Mouse (Mus musculus) ES-Bruce4 (cell line): Measurements from ENCODE around the gene Lims1. TPM values are rescaled to one million over a fixed set of nuclear protein-coding genes. Genes with fewer than 3 reads are reported as not detected.

ENCODE experiments used
- H3K27ac ChIP-seq: 2 replicates; pipeline ENCODE4 v1.5.1; 2012; ENCODE audit warnings: low read length, inconsistent platforms; ENCODE audit not compliant: insufficient read depth
- H3K27me3 ChIP-seq: 2 replicates; pipeline ENCODE4 v1.6.1; 2012; ENCODE audit warnings: mild to moderate bottlenecking, low read length, inconsistent platforms; ENCODE audit not compliant: control insufficient read depth, poor library complexity, insufficient read depth, severe bottlenecking
- H3K36me3 ChIP-seq: 2 replicates; pipeline ENCODE4 v1.6.1; 2012; ENCODE audit warnings: inconsistent platforms, mild to moderate bottlenecking, low read length, moderate library complexity; ENCODE audit not compliant: control insufficient read depth, poor library complexity, insufficient read depth, severe bottlenecking
- H3K4me1 ChIP-seq: one replicate; pipeline ENCODE4 v1.8.1; 2011; ENCODE audit warnings: low read length; ENCODE audit not compliant: control insufficient read depth, insufficient read depth
- H3K4me3 ChIP-seq: 2 replicates; pipeline ENCODE4 v1.5.1; 2011; ENCODE audit warnings: low read depth, mild to moderate bottlenecking, low read length
- H3K9ac ChIP-seq: 2 replicates; pipeline ENCODE4 v1.6.1; 2012; ENCODE audit warnings: low read depth, mild to moderate bottlenecking, inconsistent platforms; ENCODE audit not compliant: poor library complexity, severe bottlenecking
- H3K9me3 ChIP-seq: replicated peaks from 2 replicates; pipeline ENCODE4 v1.6.1; 2012; ENCODE audit warnings: mild to moderate bottlenecking, low read length, inconsistent platforms; ENCODE audit not compliant: control insufficient read depth, poor library complexity, insufficient read depth, severe bottlenecking
- CTCF ChIP-seq: IDR thresholded peaks from one replicate; pipeline ENCODE4 v1.8.1; 2011; ENCODE audit warnings: low read depth, low read length
- EP300 ChIP-seq: IDR thresholded peaks from 2 replicates; pipeline ENCODE4 v1.6.1; 2011; ENCODE audit warnings: low read depth, low read length; ENCODE audit not compliant: insufficient read depth
- POLR2A ChIP-seq: IDR thresholded peaks from one replicate; pipeline ENCODE4 v1.8.1; 2011; ENCODE audit warnings: low read length; ENCODE audit not compliant: insufficient read depth
- polyA plus RNA-seq: library from polyadenylated mRNA; stranded (reverse); fragments of >200 nt; gene quantifications from 2 replicates; pipeline ENCODE4 v1.2.4, GENCODE M21; 2011; ENCODE audit warnings: low read depth; ENCODE audit not compliant: missing spikeins, insufficient read depth, insufficient read length

Gene Lims1
- polyA plus RNA-seq, 1 experiment, result 58.2 TPM

- Histone ChIP-seq H3K27me3 (no peaks in the 10 kb centered on the region), H3K9ac (no peak overlapping the region), H3K36me3 (peaks cover 2% of the 10 kb centered on the region; the same call in 1 of the 2 replicates), H3K27ac (no peak overlapping the region), H3K4me1 (no peaks in the 10 kb centered on the region), H3K9me3 (no peaks in the 10 kb centered on the region), H3K4me3 (no peak overlapping the region)
- TF ChIP-seq EP300, result no peak
- TF ChIP-seq POLR2A, result no peak
- TF ChIP-seq CTCF, result no peak
Measured at GRCm38 (mm10) chr10:58398941-58399340, 75.7 kb downstream of the Lims1 start.

DNA sequence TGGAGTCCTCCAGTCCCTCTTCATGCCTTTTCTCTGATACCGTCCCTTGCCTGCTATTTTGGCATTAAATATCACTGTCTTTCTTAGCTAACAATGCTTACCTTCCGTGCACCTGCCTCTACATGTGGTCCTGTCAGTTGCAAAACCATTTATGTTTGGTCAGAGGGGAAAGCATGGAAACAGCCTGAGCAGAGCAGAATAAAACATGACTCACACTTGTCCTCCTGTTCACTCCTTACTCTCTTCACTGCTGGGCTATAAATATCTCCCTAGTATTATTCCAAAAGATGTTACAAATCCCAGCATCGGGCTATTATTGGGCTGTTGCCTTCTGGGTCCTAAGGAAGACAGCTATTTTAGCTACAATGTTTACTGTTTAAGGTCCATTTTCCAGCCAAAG lies 78.6 kb downstream of the Lims1 start:
- TF ChIP-seq POLR2A (no peak), EP300 (no peak), CTCF (no peak)
- no peak overlapping the region for H3K27ac ChIP-seq
- peaks cover 2% of the 10 kb centered on the region; the same call in 1 of the 2 replicates for H3K36me3 ChIP-seq
- H3K9me3 ChIP-seq, result no peaks in the 10 kb centered on the region
- H3K4me3 ChIP-seq, result no peak overlapping the region
- H3K27me3 ChIP-seq, result no peaks in the 10 kb centered on the region
- no peak overlapping the region for H3K9ac ChIP-seq
- H3K4me1 ChIP-seq, result no peaks in the 10 kb centered on the region

- H3K4me1 ChIP-seq, result no peaks in the 10 kb centered on the region
- H3K27ac ChIP-seq, result no peak overlapping the region
- no peaks in the 10 kb centered on the region for H3K27me3 ChIP-seq
- no peak overlapping the region for H3K9ac ChIP-seq
- H3K9me3 ChIP-seq, result no peaks in the 10 kb centered on the region
- no peak overlapping the region for H3K4me3 ChIP-seq
- TF ChIP-seq CTCF (no peak), EP300 (no peak), POLR2A (no peak)
- H3K36me3 ChIP-seq, result peaks cover 3% of the 10 kb centered on the region; the same call in 1 of the 2 replicates
Measured at GRCm38 (mm10) chr10:58404639-58405038, 81.4 kb downstream of the Lims1 start.

- Histone ChIP-seq H3K4me1 (no peaks in the 10 kb centered on the region), H3K4me3 (no peak overlapping the region), H3K9me3 (no peaks in the 10 kb centered on the region), H3K27me3 (no peaks in the 10 kb centered on the region), H3K9ac (no peak overlapping the region), H3K27ac (no peak overlapping the region), H3K36me3 (peaks cover 8% of the 10 kb centered on the region)
- TF ChIP-seq CTCF (no peak), POLR2A (no peak), EP300 (no peak)
Measured at GRCm38 (mm10) chr10:58405285-58405948, 82.2 kb downstream of the Lims1 start.

DNA sequence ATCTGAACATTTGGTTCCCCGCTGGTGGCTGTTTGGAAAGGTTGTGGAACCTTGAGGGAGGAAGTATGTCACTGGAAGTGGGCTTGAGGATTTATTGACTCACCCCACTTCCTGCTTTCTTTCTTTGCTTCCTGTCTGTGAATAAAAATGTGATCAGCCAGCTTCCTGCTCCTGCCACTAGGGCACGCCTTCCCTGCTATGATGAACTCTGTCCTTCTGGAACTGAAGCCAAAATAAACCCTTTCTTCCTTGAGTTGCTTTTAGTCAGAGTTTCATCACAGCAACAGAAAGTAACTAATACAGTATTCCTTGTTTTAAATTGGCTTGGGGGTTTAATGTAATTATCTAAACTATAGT lies 82.7 kb downstream of the Lims1 start:
- Histone ChIP-seq H3K4me1 (no peaks in the 10 kb centered on the region), H3K27me3 (no peaks in the 10 kb centered on the region), H3K9me3 (no peaks in the 10 kb centered on the region), H3K27ac (no peak overlapping the region), H3K4me3 (no peak overlapping the region), H3K36me3 (peaks cover 8% of the 10 kb centered on the region), H3K9ac (no peak overlapping the region)
- TF ChIP-seq CTCF, result no peak
- no peak for TF ChIP-seq POLR2A
- no peak for TF ChIP-seq EP300

- TF ChIP-seq POLR2A (no peak), CTCF (no peak), EP300 (no peak)
- peaks cover 7% of the 10 kb centered on the region for H3K36me3 ChIP-seq
Measured at GRCm38 (mm10) chr10:58412331-58412730, 89.1 kb downstream of the Lims1 start.

More at GRCm38 (mm10) chr10:58412331-58412730, 89.1 kb downstream of the Lims1 start:
- H3K4me1 ChIP-seq, result no peaks in the 10 kb centered on the region
- no peak overlapping the region for H3K9ac ChIP-seq
- no peaks in the 10 kb centered on the region for H3K9me3 ChIP-seq
- no peak overlapping the region for H3K27ac ChIP-seq
- no peaks in the 10 kb centered on the region for H3K27me3 ChIP-seq
- no peak overlapping the region for H3K4me3 ChIP-seq
